Mouse (Mus musculus): ENCODE measurements around the gene Ak1.

The Ak1 gene

GRCm38 (mm10) chr2:32653764-32654163 lies 32.2 kb downstream of the Ak1 start:
- no peak for DNase-seq (ENCODE audit: low read depth, low spot score)

DNA sequence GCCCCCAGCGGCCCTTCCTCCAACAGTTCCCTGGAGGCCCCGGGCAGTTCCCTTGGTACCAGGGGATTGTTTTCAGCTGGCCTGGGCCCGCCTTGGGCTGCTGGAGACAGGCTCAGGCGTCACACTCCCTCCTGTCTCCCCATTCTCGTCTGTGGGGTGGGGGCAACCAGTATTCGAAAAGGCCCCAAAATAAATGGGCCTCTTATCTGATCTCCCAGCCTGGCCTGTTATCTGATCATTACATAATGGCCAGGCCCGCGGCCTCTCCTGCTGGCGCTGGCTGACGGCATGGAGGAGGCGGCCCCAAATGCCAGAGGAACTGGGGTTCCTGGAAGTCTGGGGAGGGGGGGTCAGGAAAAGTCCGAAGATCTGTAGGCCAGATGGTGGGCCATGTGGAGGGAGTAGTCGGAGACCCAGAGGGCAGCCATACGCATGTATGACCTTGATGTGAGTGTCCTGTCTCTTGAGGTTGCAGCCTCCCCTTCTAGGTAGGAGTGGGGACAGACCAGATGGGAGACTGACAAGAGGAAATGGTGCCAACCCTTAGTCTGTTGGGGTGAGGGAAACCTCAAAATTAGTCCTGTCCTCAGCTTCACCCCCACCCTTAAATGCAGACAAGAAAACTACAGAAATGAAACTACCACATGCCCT lies 33.3 kb downstream of the Ak1 start:
- no peak for DNase-seq (ENCODE audit: low read depth, low spot score)

GRCm38 (mm10) chr2:32655394-32655744 lies 33.8 kb downstream of the Ak1 start:
- peak; percentile 27 for DNase-seq (ENCODE audit: low read depth, low spot score)

- DNase-seq (ENCODE audit: low read depth, low spot score): no peak
These were observed 34.3 kb downstream of the Ak1 start for GRCm38 (mm10) chr2:32655826-32656225.

DNA sequence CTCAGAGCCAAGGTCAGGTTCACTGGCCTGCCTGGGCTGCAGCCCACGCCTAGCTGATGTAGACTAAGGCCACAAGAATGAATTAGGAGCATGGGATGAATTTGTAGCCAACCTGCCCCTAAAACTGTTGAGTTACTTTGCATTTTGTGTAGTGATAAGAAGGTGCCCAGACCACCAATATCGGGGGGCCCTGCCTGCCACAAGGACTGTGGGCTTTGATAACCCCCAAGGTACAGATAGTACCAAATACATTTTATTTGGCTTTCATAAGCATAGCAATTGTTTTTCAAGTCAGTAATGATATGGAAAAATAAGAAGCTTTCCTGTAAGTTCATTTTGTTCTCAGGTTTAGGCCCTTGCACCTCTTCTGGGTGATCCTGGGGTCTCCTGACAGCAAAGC lies 37.3 kb downstream of the Ak1 start:
- no peak for DNase-seq (ENCODE audit: low read depth, low spot score)

DNA sequence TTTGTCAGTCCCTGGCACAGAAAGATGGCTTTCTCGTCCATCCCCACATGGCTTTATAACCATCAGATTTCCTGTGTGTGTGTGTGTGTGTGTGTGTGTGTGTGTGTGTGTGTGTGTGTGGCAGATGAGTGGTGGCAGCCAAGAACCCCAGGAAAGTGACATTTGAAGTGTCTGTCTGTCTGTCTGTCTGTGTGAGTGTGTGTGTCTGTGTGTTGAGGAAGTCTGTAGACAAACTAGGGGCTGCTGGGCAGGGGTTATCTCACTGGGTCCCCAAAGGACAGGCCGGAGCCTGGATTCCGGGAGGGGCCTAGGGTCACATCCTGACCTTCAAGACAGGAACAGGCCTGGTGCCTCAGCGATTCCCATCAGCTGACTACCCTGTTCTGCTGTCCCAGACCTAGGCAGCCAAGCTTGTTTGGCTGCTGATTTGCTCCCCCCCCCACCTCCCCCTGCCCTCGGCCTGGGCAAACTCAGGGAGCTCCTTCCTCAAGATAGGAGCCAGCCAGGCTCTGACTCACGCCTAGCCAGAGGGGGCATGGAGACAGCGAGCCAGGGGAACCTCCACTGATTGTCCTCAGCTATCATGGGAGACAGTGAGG lies 40.0 kb downstream of the Ak1 start:
- no peak for DNase-seq (ENCODE audit: low read depth, low spot score)

- DNase-seq (ENCODE audit: low read depth, low spot score): no peak
These were observed 40.7 kb downstream of the Ak1 start for GRCm38 (mm10) chr2:32662291-32662690.

DNA sequence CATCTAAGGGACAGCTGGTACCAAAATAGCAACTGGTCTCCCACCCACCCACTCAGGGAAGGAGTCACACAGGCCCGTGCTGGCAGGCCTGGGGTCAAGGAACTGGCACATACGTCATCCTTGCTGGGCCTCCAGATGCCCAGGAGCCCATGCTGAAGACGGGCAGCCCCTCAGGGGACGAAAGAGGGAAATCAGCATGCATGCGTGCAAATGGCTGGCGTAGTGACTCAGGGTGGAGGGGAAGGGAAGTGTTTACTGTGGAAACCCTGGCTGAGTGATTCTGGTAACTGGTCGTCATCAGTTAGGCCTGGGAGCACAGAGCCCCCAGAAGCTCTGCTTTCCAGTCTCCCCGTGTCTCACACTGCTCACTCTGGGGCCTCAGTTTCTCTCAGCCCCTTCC lies 43.8 kb downstream of the Ak1 start:
- no peak for DNase-seq (ENCODE audit: low read depth, low spot score)

GRCm38 (mm10) chr2:32665853-32666252 lies 44.3 kb downstream of the Ak1 start:
- no peak for DNase-seq (ENCODE audit: low read depth, low spot score)

DNA sequence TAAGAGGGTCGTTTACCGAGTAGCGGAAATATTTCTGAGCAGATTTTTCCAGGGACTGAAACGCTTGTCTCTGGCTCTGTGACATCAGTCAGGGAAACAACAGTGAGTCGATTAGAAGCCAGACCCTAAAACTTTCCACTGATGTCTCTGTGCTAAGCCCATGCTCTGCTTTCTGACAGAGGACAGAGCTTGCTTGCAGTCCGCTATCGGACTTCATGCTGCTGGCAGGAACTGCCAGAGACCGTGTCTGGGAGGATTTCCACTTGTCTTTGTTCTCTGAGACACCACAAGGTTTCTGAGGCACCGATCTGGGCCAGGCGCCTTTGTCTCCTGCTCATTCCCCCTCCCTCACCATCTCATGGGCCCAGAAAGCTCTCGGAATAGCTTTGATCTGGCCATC lies 46.2 kb downstream of the Ak1 start:
- no peak for DNase-seq (ENCODE audit: low read depth, low spot score)

- DNase-seq (ENCODE audit: low read depth, low spot score): no peak
These were observed 46.6 kb downstream of the Ak1 start for GRCm38 (mm10) chr2:32668176-32668575.

DNA sequence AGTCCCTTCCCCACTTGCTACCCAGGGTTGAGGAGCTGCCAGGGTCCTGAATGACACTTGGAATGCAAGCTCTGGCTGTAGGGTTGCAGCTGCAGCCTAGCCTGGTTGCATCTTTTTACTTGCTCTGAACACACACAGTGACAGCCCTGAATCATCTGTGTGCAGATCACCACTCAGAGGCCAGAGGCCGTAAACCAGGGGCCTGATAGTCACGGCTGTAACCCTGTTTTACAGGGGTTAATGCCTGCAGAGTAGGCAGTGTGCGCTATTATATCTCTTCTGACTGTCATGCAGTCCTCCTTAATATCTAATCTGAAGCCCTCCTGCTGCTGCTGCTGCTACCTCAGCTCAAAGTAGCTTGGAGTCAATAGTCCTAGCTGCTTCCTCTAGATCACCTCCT lies 48.3 kb downstream of the Ak1 start:
- no peak for DNase-seq (ENCODE audit: low read depth, low spot score)

DNA sequence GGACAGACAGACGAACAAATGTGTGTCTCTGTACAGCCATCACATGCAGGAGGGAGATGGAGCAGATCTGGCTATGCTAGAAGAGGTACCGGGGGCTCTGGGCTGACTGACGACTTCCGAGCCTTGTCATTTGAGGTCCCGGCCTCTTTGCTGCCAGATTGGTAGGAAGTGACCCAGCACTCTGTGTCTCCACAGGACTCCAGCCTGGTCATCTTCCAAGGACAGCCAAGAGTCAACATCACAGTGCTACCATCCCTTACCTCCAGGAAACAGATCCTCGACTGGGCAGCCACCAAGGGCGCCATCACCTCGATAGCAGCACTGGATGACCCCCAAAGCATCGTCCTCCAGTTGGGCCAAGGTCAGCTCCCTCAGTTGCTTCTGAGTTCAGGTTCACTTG lies 49.6 kb downstream of the Ak1 start:
- no peak for DNase-seq (ENCODE audit: low read depth, low spot score)

GRCm38 (mm10) chr2:32671907-32672595 lies 50.5 kb downstream of the Ak1 start:
- no peak for DNase-seq (ENCODE audit: low read depth, low spot score)

DNA sequence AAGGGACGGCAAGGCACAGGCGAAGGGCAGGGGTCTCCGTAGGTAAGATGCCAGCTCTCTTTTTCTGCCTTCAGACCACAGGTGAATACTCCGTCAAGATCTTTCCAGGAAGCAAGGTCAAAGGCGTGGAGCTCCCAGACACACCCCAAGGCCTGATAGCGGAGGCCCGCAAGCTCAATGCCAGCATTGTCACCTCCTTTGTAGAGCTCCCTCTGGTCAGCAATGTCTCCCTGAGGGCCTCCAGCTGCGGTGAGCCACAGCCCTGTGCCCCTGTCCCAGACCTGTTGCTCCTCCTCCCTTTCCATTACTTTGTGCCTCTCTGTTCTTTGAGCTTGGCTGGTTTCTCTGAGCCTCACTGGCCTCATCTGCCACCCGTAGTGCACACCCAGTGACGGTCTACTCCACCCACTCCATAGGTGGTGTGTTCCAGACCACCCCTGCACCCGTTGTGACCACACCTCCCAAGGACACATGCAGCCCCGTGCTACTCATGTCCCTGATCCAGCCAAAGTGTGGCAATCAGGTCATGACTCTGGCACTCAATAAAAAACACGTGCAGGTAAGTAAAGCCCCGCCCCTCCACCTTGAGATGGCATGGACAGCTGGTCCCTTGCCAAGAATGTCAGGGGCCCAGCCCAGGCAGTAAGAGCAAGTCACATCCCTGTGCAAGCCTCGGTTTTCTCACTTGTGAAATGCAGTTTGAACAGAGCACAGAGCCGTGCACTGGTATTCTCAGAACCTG lies 51.8 kb downstream of the Ak1 start:
- no peak for DNase-seq (ENCODE audit: low read depth, low spot score)

- DNase-seq (ENCODE audit: low read depth, low spot score): no peak
These were observed 55.3 kb downstream of the Ak1 start for GRCm38 (mm10) chr2:32676821-32677220.

DNA sequence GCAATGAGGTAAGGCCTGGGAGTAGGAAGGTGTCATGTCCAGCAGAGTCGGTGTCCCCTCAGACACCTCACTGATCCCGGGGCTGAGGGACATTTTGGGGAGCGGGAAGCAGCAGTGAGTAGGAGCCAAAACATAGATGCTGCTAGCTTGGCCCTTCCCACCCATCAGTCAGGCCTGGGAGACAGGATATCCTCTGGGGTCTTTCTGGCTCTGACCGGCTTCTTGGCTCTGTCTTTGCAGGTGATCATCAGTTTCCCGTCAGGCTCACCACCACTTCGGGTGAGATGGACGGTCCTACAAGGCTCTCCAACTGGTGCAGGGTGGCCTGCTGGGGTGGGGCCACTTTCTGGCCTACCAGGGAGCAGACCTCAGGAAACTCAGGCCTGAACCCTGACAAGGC lies 56.1 kb downstream of the Ak1 start:
- DNase-seq (ENCODE audit: low read depth, low spot score): no peak

DNA sequence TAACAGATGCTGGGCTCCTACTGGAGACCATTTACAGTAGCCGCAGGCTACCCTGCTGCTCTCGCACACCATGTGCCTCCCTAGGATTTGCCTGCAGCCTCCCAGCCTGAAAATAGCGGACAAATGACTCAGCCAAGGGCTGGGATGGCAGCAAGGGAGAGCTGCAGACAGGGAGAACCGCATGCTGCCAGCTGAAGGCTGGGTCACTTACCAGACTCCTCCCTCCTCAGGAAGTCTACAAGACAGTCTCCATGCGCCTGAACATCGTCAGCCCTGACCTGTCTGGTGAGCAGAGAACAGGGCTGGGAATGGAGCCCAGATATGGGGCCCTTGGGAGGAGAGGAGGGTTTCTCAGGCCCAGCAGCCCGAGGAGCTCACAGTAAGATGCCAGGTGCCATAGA lies 58.5 kb downstream of the Ak1 start:
- DNase-seq (ENCODE audit: low read depth, low spot score): no peak

DNA sequence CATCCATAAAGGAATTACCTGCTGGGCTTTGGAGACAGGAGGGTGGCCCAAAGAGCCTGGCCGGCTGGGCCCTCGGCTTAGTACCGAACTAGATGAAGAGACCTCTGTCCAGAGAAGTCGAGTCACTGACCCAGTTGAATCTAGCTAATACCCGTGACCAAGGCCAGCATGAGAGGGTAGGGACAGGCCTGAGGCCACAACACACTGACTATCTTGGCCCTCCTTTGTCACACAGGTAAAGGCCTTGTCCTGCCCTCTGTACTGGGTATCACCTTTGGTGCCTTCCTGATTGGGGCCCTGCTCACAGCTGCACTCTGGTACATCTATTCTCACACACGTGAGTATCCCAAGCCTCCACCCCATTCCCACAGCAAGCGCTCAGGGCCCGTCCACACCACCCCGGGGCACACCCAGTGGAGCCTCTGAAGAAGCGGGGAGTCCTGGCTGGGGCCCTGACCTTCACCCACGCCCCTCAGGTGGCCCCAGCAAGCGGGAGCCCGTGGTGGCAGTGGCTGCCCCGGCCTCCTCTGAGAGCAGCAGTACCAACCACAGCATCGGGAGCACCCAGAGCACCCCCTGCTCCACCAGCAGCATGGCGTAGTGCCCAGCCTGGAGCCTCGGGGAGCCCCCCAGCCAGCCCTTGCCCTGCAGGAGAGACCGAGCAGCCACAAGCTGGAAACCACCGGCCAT lies 59.5 kb downstream of the Ak1 start:
- DNase-seq (ENCODE audit: low read depth, low spot score): no peak

DNA sequence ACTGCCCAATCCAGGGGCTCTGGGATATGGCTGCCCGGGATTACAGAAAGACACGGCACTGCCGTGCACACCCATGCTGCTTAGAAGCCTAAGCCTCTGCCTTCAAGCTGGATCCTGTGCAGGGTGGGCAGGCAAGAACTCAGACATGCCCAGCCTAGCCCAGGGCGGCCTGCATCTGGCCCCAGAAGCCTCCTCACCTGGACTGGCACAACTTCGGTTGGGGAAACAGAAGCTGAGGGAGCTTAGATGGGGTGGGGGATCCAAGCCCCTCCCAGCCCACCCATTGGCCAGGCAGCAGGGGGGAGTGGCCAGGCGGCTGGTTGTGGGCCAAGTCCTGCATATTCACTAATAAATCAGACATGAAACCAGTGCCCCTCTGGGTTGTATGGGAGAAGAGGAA lies 60.2 kb downstream of the Ak1 start:
- no peak for DNase-seq (ENCODE audit: low read depth, low spot score)

DNA sequence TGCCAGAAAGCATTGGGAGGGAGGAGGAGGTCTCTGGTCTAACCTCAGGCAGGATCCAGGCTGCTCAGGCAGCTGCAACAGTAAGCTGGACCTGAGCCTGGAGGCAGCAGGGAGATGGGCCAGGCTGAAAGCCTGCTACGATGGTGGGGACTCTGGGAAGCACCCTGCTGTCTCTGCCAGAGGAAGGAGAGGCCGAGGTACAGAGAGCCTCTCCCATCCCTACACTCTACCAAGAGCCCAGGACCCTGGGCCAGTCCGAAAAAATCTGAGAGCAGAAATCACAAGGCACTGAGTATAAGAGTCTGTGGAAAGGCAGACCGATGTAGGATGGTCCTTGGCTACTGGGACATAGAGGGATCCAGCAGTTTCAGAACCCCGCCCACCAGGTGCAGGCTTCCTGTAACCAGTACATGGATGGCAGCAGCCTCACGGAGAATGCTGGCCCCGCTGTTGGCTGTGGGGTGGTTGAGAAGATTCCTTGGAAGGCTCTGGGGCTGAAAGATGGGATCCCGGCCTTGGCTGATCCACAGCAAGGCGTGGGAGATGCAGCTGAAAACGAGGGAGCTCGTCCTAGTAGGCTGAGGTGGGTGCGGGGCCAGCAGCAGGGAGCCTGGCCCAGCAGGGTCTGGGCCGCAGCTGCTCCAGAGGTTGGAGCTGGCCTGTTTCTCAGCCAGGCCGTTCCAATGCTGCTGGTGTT lies 61.3 kb downstream of the Ak1 start:
- DNase-seq (ENCODE audit: low read depth, low spot score): no peak

Measured in A20 (cell line).